Mouse (Mus musculus) frontal cortex, adult 2 months (tissue): Measurements from ENCODE around the gene Hspa13. TPM values are rescaled to one million over a fixed set of nuclear protein-coding genes. Genes with fewer than 3 reads are reported as not detected.

Experiments
- DNase-seq, 2 experiments: peaks; one replicate each; pipeline ENCODE4 v3.0.0; 2022; ENCODE audit warnings: low spot score in 1 of 2; ENCODE audit errors: extremely low spot score in 1 of 2
- polyA plus RNA-seq: library from polyadenylated mRNA; depleted of rRNA; stranded (reverse); fragments of >200 nt; gene quantifications from 2 replicates; pipeline ENCODE4 v1.2.3, GENCODE M21; 2012; rRNA removed

Hspa13 gene
- polyA plus RNA-seq: 16.1 and 19.5 TPM in 2 replicates

GRCm38 (mm10) chr16:75766388-75767249 lies at the start of gene Hspa13:
Gene Hspa13, minus strand, starts transcription at chr16:75767104.
- peak; percentile 99 for DNase-seq

GRCm38 (mm10) chr16:75779271-75779670 lies 12.4 kb upstream of the Hspa13 start:
- DNase-seq: peak in 1 of 2 experiments; percentile 52

- peak in 1 of 2 experiments; percentile 34 for DNase-seq
Measured at GRCm38 (mm10) chr16:75773222-75773621, 6.3 kb upstream of the Hspa13 start.

- peak in 1 of 2 experiments; percentile 6 for DNase-seq
Measured at GRCm38 (mm10) chr16:75767250-75768002, 522 bp upstream of the Hspa13 start.

- peak in 1 of 2 experiments; percentile 16 for DNase-seq
Measured at GRCm38 (mm10) chr16:75752876-75753275, 14.0 kb downstream of the Hspa13 start.

- no peak for DNase-seq
Measured at GRCm38 (mm10) chr16:75750103-75750502, 16.8 kb downstream of the Hspa13 start.

- no peak for DNase-seq
Measured at GRCm38 (mm10) chr16:75748926-75749325, 18.0 kb downstream of the Hspa13 start.

- DNase-seq: no peak
Measured at GRCm38 (mm10) chr16:75744014-75744413, 22.9 kb downstream of the Hspa13 start.

GRCm38 (mm10) chr16:75717405-75718173 lies 49.3 kb downstream of the Hspa13 start:
- no peak for DNase-seq

GRCm38 (mm10) chr16:75696176-75696575 lies 70.7 kb downstream of the Hspa13 start:
- DNase-seq: peak; percentile 20 to 79

Other genes starting within 250 kb of the Hspa13 start
- gene Lipi, start 181.0 kb downstream of the Hspa13 start, polyA plus RNA-seq: not detected in 2 replicates
- 3.7 and 4.5 TPM in 2 replicates for gene Rbm11, start 174.3 kb downstream of the Hspa13 start, polyA plus RNA-seq